Mouse (Mus musculus) midbrain, embryonic 11.5 days (tissue): ENCODE measurements around the gene Dennd1c. TPM values are rescaled to one million over a fixed set of nuclear protein-coding genes. Genes with fewer than 3 reads are reported as not detected.

ENCODE experiments used
- ATAC-seq: fragments of 200-750 bp; cut with Nextera tagmentation; 2 replicates; pipeline ENCODE4 v1.8.0; 2017; ENCODE audit warnings: moderate TSS enrichment, moderate library complexity; ENCODE audit not compliant: low FRiP score
- DNase-seq: peaks from one replicate; pipeline ENCODE4 v3.0.0; 2015; ENCODE audit warnings: low spot score; ENCODE audit errors: missing footprints
- H3K27ac ChIP-seq: fragments of 300-500 bp; sonication (generic); 2 replicates; pipeline ENCODE4 v1.5.1; 2014; ENCODE audit warnings: low read depth, low read length
- H3K27me3 ChIP-seq: fragments of 300-500 bp; sonication (generic); 2 replicates; pipeline ENCODE4 v1.6.1; 2014; ENCODE audit warnings: mild to moderate bottlenecking, low read length, moderate library complexity, mixed read lengths; ENCODE audit not compliant: control insufficient read depth, insufficient read depth
- H3K36me3 ChIP-seq: fragments of 300-500 bp; sonication (generic); 2 replicates; pipeline ENCODE4 v1.6.1; 2014; ENCODE audit warnings: mild to moderate bottlenecking, low read length, moderate library complexity, mixed read lengths; ENCODE audit not compliant: control insufficient read depth, insufficient read depth
- H3K4me1 ChIP-seq: fragments of 300-500 bp; sonication (generic); 2 replicates; pipeline ENCODE4 v1.6.1; 2014; ENCODE audit warnings: low read length; ENCODE audit not compliant: control insufficient read depth, insufficient read depth
- H3K4me2 ChIP-seq: fragments of 300-500 bp; sonication (generic); 2 replicates; pipeline ENCODE4 v1.6.1; 2014; ENCODE audit warnings: mild to moderate bottlenecking, moderate library complexity
- H3K4me3 ChIP-seq: fragments of 300-500 bp; sonication (generic); 2 replicates; pipeline ENCODE4 v1.5.1; 2014; ENCODE audit warnings: low read depth, low read length
- H3K9ac ChIP-seq: fragments of 300-500 bp; sonication (generic); 2 replicates; pipeline ENCODE4 v1.6.1; 2014; ENCODE audit warnings: low read length
- H3K9me3 ChIP-seq: fragments of 300-500 bp; sonication (generic); 2 replicates; pipeline ENCODE4 v1.6.1; 2016; ENCODE audit warnings: low read length; ENCODE audit not compliant: control insufficient read depth
- WGBS: fragments of 180-500 bp; shearing (Covaris S2); extraction: QIAGEN DNeasy Blood & Tissue Kit; methylation state at CpG from one replicate; pipeline ENCODE4 v1.1.7; 2014; 5-methylcytosine and 5-hydroxymethylcytosine counted together
- polyA plus RNA-seq: library from polyadenylated mRNA; unstranded; fragments of >200 nt; fragmentation: Nextera tagmentation; extraction: Ambion mirVana; gene quantifications from 2 replicates; pipeline ENCODE4 v1.2.1, GENCODE M21; 2014

Gene Dennd1c
- polyA plus RNA-seq, 1 experiment from 2014 or later = 2.2 TPM

- no peak overlapping the region for H3K4me2 ChIP-seq
- no peak overlapping the region for H3K4me3 ChIP-seq
- DNase-seq (no peak), ATAC-seq (no peak)
- no peaks in the 10 kb centered on the region for H3K27me3 ChIP-seq
- 95% methylated on average over 31 of the region's 31 CpGs for WGBS
- H3K9ac ChIP-seq = no peak overlapping the region
- H3K9me3 ChIP-seq = no peaks in the 10 kb centered on the region
- H3K36me3 ChIP-seq = peaks cover 7% of the 10 kb centered on the region; the same call in 1 of the 2 replicates
- no peak overlapping the region for H3K27ac ChIP-seq
- H3K4me1 ChIP-seq = 0 out of 2 replicates have a peak, but pooled peaks cover 2% of the 10 kb centered on the region
Observed at GRCm38 (mm10) chr17:57081234-57081842, 3.0 kb upstream of the Dennd1c start.

- DNase-seq = no peak
- no peak overlapping the region for H3K4me3 ChIP-seq
- no peaks in the 10 kb centered on the region for H3K9me3 ChIP-seq
- H3K27ac ChIP-seq = no peak overlapping the region
- H3K4me2 ChIP-seq = no peak overlapping the region
- H3K36me3 ChIP-seq = peaks cover 7% of the 10 kb centered on the region; the same call in 1 of the 2 replicates
- H3K27me3 ChIP-seq = no peaks in the 10 kb centered on the region
- H3K9ac ChIP-seq = no peak overlapping the region
- H3K4me1 ChIP-seq = 0 out of 2 replicates have a peak, but pooled peaks cover 2% of the 10 kb centered on the region
- WGBS = 78% methylated on average over 3 of the region's 3 CpGs
- no peak for ATAC-seq
Observed at GRCm38 (mm10) chr17:57079919-57080318, 1.6 kb upstream of the Dennd1c start.

- Histone ChIP-seq H3K27me3 (no peaks in the 10 kb centered on the region; the same call in 1 of the 2 replicates), H3K27ac (no peak overlapping the region), H3K4me3 (no peak overlapping the region), H3K4me2 (no peak overlapping the region), H3K9ac (no peak overlapping the region), H3K4me1 (no peaks in the 10 kb centered on the region), H3K36me3 (peaks cover 7% of the 10 kb centered on the region; the same call in 1 of the 2 replicates), H3K9me3 (no peaks in the 10 kb centered on the region)
- 58% methylated on average over 3 of the region's 3 CpGs for WGBS
- DNase-seq (no peak), ATAC-seq (no peak)
Observed at GRCm38 (mm10) chr17:57076916-57077315, 1.4 kb downstream of the Dennd1c start.

GRCm38 (mm10) chr17:57070699-57071098 is 7.6 kb downstream of the Dennd1c start:
- H3K27ac ChIP-seq = no peak overlapping the region
- H3K36me3 ChIP-seq = no peaks in the 10 kb centered on the region
- ATAC-seq (peak; percentile 71), DNase-seq (peak; percentile 88)
- no peaks in the 10 kb centered on the region; the same call in 1 of the 2 replicates for H3K4me1 ChIP-seq
- H3K9me3 ChIP-seq = no peaks in the 10 kb centered on the region
- 4% methylated on average over 11 of the region's 11 CpGs for WGBS
- 0 out of 2 replicates have a peak overlapping the region, but pooled peaks have one; percentile 9 for H3K4me3 ChIP-seq
- H3K9ac ChIP-seq = no peak overlapping the region; the same call in 1 of the 2 replicates
- H3K4me2 ChIP-seq = peak overlapping the region; percentile 28
- H3K27me3 ChIP-seq = no peaks in the 10 kb centered on the region; the same call in 1 of the 2 replicates

GRCm38 (mm10) chr17:57070272-57070671 is 8.0 kb downstream of the Dennd1c start:
- no peak for ATAC-seq
- Histone ChIP-seq H3K27ac (no peak overlapping the region), H3K4me2 (peak overlapping the region; percentile 28), H3K27me3 (no peaks in the 10 kb centered on the region; the same call in 1 of the 2 replicates), H3K9ac (peak overlapping the region; percentile 47), H3K4me1 (no peaks in the 10 kb centered on the region; the same call in 1 of the 2 replicates), H3K9me3 (no peaks in the 10 kb centered on the region), H3K36me3 (no peaks in the 10 kb centered on the region), H3K4me3 (0 out of 2 replicates have a peak overlapping the region, but pooled peaks have one; percentile 9)
- DNase-seq = no peak
- WGBS = 13% methylated on average over 9 of the region's 9 CpGs

GRCm38 (mm10) chr17:57066908-57067307 is 11.4 kb downstream of the Dennd1c start:
- Histone ChIP-seq H3K36me3 (no peaks in the 10 kb centered on the region), H3K4me3 (no peak overlapping the region), H3K4me1 (peaks cover 4% of the 10 kb centered on the region), H3K9me3 (no peaks in the 10 kb centered on the region), H3K9ac (no peak overlapping the region), H3K4me2 (no peak overlapping the region), H3K27me3 (peaks cover 17% of the 10 kb centered on the region), H3K27ac (no peak overlapping the region)
- ATAC-seq (no peak), DNase-seq (no peak)
- 64% methylated on average over 5 of the region's 5 CpGs for WGBS

- Histone ChIP-seq H3K9me3 (no peaks in the 10 kb centered on the region), H3K4me2 (no peak overlapping the region), H3K27ac (no peak overlapping the region), H3K9ac (no peak overlapping the region), H3K27me3 (peaks cover 27% of the 10 kb centered on the region), H3K4me1 (peaks cover 15% of the 10 kb centered on the region), H3K36me3 (no peaks in the 10 kb centered on the region), H3K4me3 (no peak overlapping the region)
- 9% methylated on average over 8 of the region's 8 CpGs for WGBS
- ATAC-seq (no peak), DNase-seq (no peak)
Observed at GRCm38 (mm10) chr17:57063031-57063430, 15.3 kb downstream of the Dennd1c start.

GRCm38 (mm10) chr17:57062548-57062947 is 15.8 kb downstream of the Dennd1c start:
- peak overlapping the region; percentile 23 for H3K4me3 ChIP-seq
- H3K4me1 ChIP-seq = peaks cover 15% of the 10 kb centered on the region
- no peak overlapping the region for H3K27ac ChIP-seq
- DNase-seq (no peak), ATAC-seq (no peak)
- no peaks in the 10 kb centered on the region for H3K36me3 ChIP-seq
- no peaks in the 10 kb centered on the region for H3K9me3 ChIP-seq
- H3K27me3 ChIP-seq = peaks cover 27% of the 10 kb centered on the region
- WGBS = 1% methylated on average over 22 of the region's 22 CpGs
- H3K4me2 ChIP-seq = peak overlapping the region; percentile 36
- H3K9ac ChIP-seq = no peak overlapping the region

- ATAC-seq (no peak), DNase-seq (peak; percentile 89)
- peaks cover 27% of the 10 kb centered on the region for H3K27me3 ChIP-seq
- H3K9ac ChIP-seq = no peak overlapping the region
- no peaks in the 10 kb centered on the region for H3K36me3 ChIP-seq
- H3K27ac ChIP-seq = no peak overlapping the region
- H3K4me2 ChIP-seq = peak overlapping the region; percentile 36
- under 1% methylated on average over 37 of the region's 39 CpGs for WGBS
- H3K9me3 ChIP-seq = no peaks in the 10 kb centered on the region
- peak overlapping the region; percentile 23 for H3K4me3 ChIP-seq
- H3K4me1 ChIP-seq = peaks cover 15% of the 10 kb centered on the region
Observed at GRCm38 (mm10) chr17:57062011-57062521, 16.2 kb downstream of the Dennd1c start.
